Mouse (Mus musculus) forebrain, postnatal 0 days (tissue): ENCODE measurements around the gene Rnf181. TPM values are rescaled to one million over a fixed set of nuclear protein-coding genes. Genes with fewer than 3 reads are reported as not detected.

Source experiments
- ATAC-seq: fragments of 200-750 bp; cut with Nextera tagmentation; 2 replicates; pipeline ENCODE4 v1.8.0; 2017; ENCODE audit warnings: mild to moderate bottlenecking, moderate library complexity
- DNase-seq: peaks from one replicate; pipeline ENCODE4 v3.0.0-alpha.2; 2015
- H3K27ac ChIP-seq: fragments of 300-500 bp; sonication (generic); 2 replicates; pipeline ENCODE4 v1.5.1; 2014; ENCODE audit warnings: low read depth, mild to moderate bottlenecking, antibody characterized with exemption, low read length, moderate library complexity, mixed read lengths
- H3K27me3 ChIP-seq: fragments of 300-500 bp; sonication (generic); 2 replicates; pipeline ENCODE4 v1.6.1; 2014; ENCODE audit warnings: mild to moderate bottlenecking, low read length, mixed read lengths; ENCODE audit not compliant: insufficient read depth
- H3K36me3 ChIP-seq: fragments of 300-500 bp; sonication (generic); 2 replicates; pipeline ENCODE4 v1.6.1; 2014; ENCODE audit warnings: mild to moderate bottlenecking, moderate library complexity; ENCODE audit not compliant: insufficient read depth
- H3K4me1 ChIP-seq: fragments of 300-500 bp; sonication (generic); 2 replicates; pipeline ENCODE4 v1.6.1; 2014; ENCODE audit warnings: antibody characterized with exemption; ENCODE audit not compliant: insufficient read depth
- H3K4me2 ChIP-seq: fragments of 300-500 bp; sonication (generic); 2 replicates; pipeline ENCODE4 v1.6.1; 2014; ENCODE audit warnings: low read depth, mild to moderate bottlenecking, moderate library complexity
- H3K4me3 ChIP-seq: fragments of 300-500 bp; sonication (generic); 2 replicates; pipeline ENCODE4 v1.5.1; 2014; ENCODE audit warnings: low read depth, low read length, mixed read lengths
- H3K9ac ChIP-seq: fragments of 300-500 bp; sonication (generic); 2 replicates; pipeline ENCODE4 v1.6.1; 2014; ENCODE audit warnings: mild to moderate bottlenecking
- H3K9me3 ChIP-seq: fragments of 300-500 bp; sonication (generic); 2 replicates; pipeline ENCODE4 v1.6.1; 2016; ENCODE audit warnings: low read length
- CTCF ChIP-seq: sonication (generic); IDR thresholded peaks from 2 replicates; pipeline ENCODE4 v1.5.1; 2016; ENCODE audit warnings: antibody characterized with exemption, control low read depth, low read depth
- WGBS: fragments of 180-500 bp; shearing (Covaris S2); extraction: QIAGEN DNeasy Blood & Tissue Kit; methylation state at CpG from one replicate; pipeline ENCODE4 v1.1.7; 2014; 5-methylcytosine and 5-hydroxymethylcytosine counted together
- polyA plus RNA-seq: library from polyadenylated mRNA; unstranded; fragments of >200 nt; fragmentation: Nextera tagmentation; extraction: Ambion mirVana; gene quantifications from 2 replicates; pipeline ENCODE4 v1.2.1, GENCODE M21; 2015
- total RNA-seq: library from RNA; depleted of rRNA; stranded (reverse); fragments of >200 nt; gene quantifications from 2 replicates; pipeline ENCODE4 v1.2.3, GENCODE M21; 2014

Rnf181 gene
- total and polyA plus RNA-seq, 2 experiments from 2014 or later = 76.3 to 117 TPM

DNA sequence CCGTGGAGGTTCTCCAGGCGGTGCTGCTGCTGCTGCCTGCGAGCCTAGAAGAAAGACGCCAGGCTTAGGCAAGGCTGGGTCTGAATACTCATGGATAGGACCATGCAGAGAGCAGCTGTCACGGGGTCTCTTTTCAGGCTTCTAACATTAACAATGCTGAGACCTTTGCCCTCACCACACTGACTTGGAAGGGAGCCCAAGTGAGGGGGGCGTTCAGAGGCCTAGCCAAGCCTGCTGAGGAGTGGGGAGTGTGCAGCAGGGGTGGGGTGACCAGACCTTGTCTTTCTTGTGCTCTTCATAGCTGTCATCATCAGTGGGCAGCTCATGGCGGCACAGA, 6.2 kb downstream of the Rnf181 start:
- DNase-seq (no peak), ATAC-seq (no peak)
- Histone ChIP-seq H3K27me3 (no peaks in the 10 kb centered on the region), H3K36me3 (peaks cover 28% of the 10 kb centered on the region), H3K27ac (no peak overlapping the region), H3K9ac (no peak overlapping the region), H3K4me2 (no peak overlapping the region), H3K9me3 (no peaks in the 10 kb centered on the region), H3K4me1 (peaks cover 7% of the 10 kb centered on the region; the same call in 1 of the 2 replicates), H3K4me3 (no peak overlapping the region)
- 67% methylated on average over 7 of the region's 7 CpGs for WGBS
- TF ChIP-seq CTCF = no peak

DNA sequence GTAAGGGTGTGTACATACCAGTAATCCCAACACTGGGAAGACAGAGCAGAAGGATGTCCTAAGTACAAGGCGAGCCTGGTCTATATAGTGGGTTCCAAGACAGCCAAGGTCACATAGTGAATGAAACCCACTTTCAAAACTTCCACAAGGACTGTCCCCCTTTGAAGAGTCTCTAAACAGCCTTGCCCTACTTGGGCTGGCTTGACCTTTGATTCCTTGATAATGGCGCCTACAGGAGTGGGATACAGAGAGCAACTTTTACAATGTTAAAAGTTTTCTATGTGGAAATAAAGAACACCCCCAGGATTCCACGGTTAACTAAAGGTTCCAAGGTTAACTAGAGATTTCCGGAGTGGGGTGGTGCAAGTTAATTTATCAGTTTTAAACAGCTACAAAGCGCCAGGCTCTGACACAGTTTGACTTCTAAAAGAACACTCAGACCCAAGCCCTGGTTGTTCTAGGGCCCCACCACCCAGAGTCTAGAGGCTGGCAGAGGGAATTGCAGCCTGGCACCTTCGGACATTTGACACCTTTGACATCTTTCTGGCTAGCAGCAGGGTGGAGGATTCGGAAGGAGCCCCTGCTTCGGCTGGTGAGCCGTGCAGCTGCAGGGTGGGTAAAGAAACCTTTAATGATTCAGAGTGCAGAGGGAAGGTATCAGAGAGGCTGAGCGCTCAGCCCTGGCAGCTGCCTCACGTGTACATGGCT, 6.7 kb downstream of the Rnf181 start:
- Histone ChIP-seq H3K9ac (no peak overlapping the region), H3K9me3 (no peaks in the 10 kb centered on the region), H3K4me2 (no peak overlapping the region), H3K27me3 (no peaks in the 10 kb centered on the region), H3K4me1 (peaks cover 7% of the 10 kb centered on the region; the same call in 1 of the 2 replicates), H3K27ac (no peak overlapping the region), H3K36me3 (peaks cover 28% of the 10 kb centered on the region), H3K4me3 (no peak overlapping the region)
- 76% methylated on average over 11 of the region's 11 CpGs for WGBS
- TF ChIP-seq CTCF = no peak
- DNase-seq = no peak
- ATAC-seq = no peak

DNA sequence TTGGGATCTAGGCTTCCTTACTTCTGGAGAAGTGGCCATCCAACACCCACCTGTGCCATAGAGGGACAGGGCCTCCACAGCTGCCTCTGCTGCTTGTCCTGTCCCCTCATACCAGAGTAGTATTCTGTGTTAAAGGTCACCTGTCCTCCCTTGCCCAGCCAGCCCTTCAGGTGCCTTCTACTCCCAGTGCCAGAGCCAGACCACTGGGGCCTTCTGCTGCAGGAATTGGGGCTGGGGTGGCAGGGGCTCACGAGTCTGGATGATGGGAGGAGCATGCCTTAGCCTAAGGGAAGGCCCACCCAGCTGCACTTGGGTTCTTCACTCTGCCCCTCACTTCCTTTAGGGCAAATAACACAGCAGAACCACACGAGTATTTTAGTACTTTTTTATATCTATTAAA, 7.4 kb downstream of the Rnf181 start:
- DNase-seq (no peak), ATAC-seq (no peak)
- no peak for TF ChIP-seq CTCF
- no peaks in the 10 kb centered on the region for H3K9me3 ChIP-seq
- H3K4me3 ChIP-seq = no peak overlapping the region
- no peaks in the 10 kb centered on the region for H3K27me3 ChIP-seq
- no peak overlapping the region for H3K4me2 ChIP-seq
- peaks cover 28% of the 10 kb centered on the region for H3K36me3 ChIP-seq
- peaks cover 13% of the 10 kb centered on the region; the same call in 1 of the 2 replicates for H3K4me1 ChIP-seq
- WGBS = 75% methylated on average over 2 of the region's 2 CpGs
- H3K9ac ChIP-seq = no peak overlapping the region
- H3K27ac ChIP-seq = no peak overlapping the region

- WGBS = 93% methylated on average over 10 of the region's 10 CpGs
- Histone ChIP-seq H3K36me3 (peaks cover 28% of the 10 kb centered on the region), H3K9me3 (no peaks in the 10 kb centered on the region), H3K4me3 (no peak overlapping the region), H3K9ac (no peak overlapping the region), H3K4me2 (no peak overlapping the region), H3K27me3 (no peaks in the 10 kb centered on the region), H3K27ac (no peak overlapping the region), H3K4me1 (peaks cover 13% of the 10 kb centered on the region; the same call in 1 of the 2 replicates)
- TF ChIP-seq CTCF = no peak
- DNase-seq = no peak
- no peak for ATAC-seq
Observed at GRCm38 (mm10) chr6:72358086-72358764, 8.5 kb downstream of the Rnf181 start.

- Histone ChIP-seq H3K27ac (no peak overlapping the region), H3K27me3 (no peaks in the 10 kb centered on the region), H3K4me3 (no peak overlapping the region), H3K4me2 (no peak overlapping the region), H3K4me1 (peaks cover 13% of the 10 kb centered on the region; the same call in 1 of the 2 replicates), H3K36me3 (peaks cover 28% of the 10 kb centered on the region), H3K9ac (no peak overlapping the region), H3K9me3 (no peaks in the 10 kb centered on the region)
- ATAC-seq (no peak), DNase-seq (peak; percentile 26)
- no peak for TF ChIP-seq CTCF
- WGBS = 68% methylated on average over 5 of the region's 5 CpGs
Observed at GRCm38 (mm10) chr6:72357164-72358079, 9.3 kb downstream of the Rnf181 start.

DNA sequence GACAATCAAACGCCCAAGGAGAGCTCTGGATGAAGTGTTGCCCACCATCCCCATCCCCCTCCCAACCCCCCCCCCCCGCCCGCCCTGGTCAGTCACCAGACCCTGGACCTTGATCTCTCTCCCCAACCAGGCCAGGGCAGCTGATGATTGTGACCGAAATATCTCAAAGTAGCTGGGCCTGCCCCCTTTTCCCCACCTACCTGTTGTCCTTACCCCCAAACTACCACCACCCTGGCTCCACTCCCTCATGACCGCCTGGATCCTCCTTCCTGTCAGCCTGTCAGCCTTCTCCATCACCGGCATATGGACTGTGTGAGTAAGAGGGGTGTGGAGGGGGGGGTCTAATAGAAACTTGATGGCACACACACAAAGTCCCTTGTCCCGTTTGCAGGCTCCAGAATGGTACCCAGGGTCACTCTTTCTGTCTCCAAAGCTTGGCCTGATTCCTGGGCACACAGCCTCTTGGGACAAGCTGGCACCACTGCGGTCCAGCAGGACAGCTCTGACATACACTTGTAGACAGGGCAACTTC, 10.7 kb downstream of the Rnf181 start:
- 37% methylated on average over 7 of the region's 8 CpGs for WGBS
- ATAC-seq = no peak
- Histone ChIP-seq H3K27ac (peak overlapping the region; percentile 71), H3K4me1 (0 out of 2 replicates have a peak, but pooled peaks cover 6% of the 10 kb centered on the region), H3K9ac (peak overlapping the region; percentile 88), H3K4me3 (peak overlapping the region; percentile 69), H3K4me2 (peak overlapping the region; percentile 93), H3K27me3 (no peaks in the 10 kb centered on the region), H3K36me3 (peaks cover 28% of the 10 kb centered on the region), H3K9me3 (no peaks in the 10 kb centered on the region)
- no peak for DNase-seq
- TF ChIP-seq CTCF = no peak
